Mouse (Mus musculus) kidney, postnatal 14 days (tissue): Measurements from ENCODE around the gene Unc45b.
"Not testable (repeated sequence)": the region's sequence is repeated elsewhere in the genome, so short reads cannot be mapped to it uniquely, and the experiment has no call there.

Experiments
- DNase-seq: peaks from one replicate; pipeline ENCODE4 v3.0.0; 2022; ENCODE audit warnings: mixed read lengths

Gene Unc45b

GRCm38 (mm10) chr11:82950736-82951481, 40.6 kb downstream of the Unc45b start, which contains the start of gene Slfn5:
Gene Slfn5, plus strand, starts transcription at chr11:82951349.
- peak; percentile 85 for DNase-seq

- peak; percentile 89 for DNase-seq
Observed at GRCm38 (mm10) chr11:82951865-82952611, 41.7 kb downstream of the Unc45b start.

GRCm38 (mm10) chr11:82952612-82953542, 42.5 kb downstream of the Unc45b start:
- DNase-seq, result no peak

DNA sequence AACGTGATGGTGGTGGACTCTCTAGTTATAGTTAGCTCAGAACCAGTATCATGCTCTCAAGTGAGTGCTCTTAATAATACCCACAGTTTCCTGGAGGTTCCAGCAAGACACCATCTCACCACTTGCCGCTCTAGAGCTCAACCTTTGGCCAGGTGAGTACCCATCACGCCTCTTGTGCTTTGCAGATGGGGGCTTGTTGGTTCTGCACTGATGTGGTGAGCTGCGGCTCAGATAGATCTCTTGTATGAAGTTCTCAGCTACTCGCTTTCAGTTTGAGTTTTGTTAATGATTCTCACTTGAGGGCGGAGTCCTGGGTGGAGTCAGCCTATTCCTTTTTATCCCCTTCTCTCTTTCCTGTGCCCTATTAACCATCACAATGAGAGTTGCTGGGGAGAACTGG, 44.3 kb downstream of the Unc45b start:
- DNase-seq, result no peak

DNA sequence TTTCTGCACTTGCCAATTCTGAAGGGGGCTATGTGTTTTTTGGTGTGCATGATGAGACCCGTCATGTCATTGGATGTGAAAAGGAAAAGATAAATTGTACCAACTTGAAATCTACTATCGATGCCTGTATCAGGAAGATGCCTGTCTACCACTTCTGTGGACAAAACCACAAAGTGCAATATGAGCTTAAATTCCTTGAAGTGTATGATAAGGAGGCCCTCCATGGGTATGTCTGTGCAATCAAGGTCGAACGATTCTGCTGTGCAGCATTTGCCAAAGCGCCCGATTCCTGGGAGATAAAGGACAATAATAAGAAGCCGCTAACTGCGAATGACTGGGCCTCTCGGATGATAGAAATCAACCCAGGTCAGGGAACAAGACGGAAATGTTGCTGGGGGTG, 46.6 kb downstream of the Unc45b start:
- DNase-seq, result no peak

- peak; percentile 72 for DNase-seq
Observed at GRCm38 (mm10) chr11:82959613-82960012, 49.3 kb downstream of the Unc45b start.

DNA sequence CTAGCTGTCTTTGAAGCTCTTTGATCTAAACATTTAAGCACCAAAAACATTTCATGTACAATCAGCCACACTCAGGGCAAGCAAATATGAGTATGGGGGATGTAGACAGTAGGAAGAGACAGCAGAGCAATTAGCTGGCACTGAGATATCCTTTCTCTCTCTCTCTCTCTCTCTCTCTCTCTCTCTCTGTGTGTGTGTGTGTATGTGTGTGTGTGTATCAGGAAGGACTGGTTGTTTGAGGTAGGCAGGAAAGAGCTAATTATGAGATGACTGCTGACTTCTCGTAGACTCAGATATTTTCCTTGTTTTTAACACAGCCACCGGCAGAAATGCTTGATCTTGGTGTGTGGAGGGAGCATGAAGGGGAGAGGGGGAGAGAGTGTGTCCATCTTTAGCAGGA, 51.4 kb downstream of the Unc45b start:
- DNase-seq, result no peak

- DNase-seq, result no peak
Observed at GRCm38 (mm10) chr11:82962215-82962614, 51.9 kb downstream of the Unc45b start.

- DNase-seq, result peak; percentile 45
Observed at GRCm38 (mm10) chr11:82970712-82971589, 60.6 kb downstream of the Unc45b start.

DNA sequence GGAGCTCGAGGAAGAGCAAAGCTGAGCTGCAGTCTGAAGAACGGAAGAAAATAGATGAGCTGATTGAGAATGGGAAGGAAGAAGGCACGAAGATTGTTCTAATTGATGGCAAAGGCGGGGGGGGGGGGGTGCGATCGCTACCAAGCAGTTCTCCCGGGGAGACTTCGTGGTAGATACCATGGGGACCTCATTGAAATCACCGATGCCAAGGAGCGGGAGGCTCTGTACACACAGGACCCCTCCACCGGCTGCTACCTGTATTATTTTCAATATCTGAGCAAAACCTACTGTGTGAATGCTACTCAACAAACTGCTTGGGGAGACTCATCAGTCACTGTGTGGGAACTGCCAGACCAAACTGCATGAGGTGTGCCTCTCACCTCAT, 61.2 kb downstream of the Unc45b start:
- no peak for DNase-seq

DNA sequence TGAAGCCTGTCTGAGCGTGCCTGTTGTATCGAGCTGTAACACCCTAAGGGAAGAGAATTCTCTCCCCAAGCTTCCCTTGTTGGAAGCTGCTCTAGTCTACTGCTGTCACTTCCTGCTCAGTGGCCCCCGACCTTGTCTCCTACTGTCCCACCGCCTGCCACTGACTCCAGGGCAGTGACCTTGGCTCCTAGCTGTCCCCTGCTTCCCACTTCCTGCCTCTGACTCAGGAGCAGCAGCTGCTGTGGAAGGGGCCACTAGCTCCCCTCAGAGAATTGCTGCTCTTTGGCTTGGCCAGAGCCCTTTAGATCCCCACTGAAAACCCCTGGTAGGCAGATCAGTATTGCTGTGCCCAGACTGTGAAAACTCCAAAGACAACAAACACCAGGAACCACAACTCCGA, 63.6 kb downstream of the Unc45b start:
- DNase-seq, result peak; percentile 71

DNA sequence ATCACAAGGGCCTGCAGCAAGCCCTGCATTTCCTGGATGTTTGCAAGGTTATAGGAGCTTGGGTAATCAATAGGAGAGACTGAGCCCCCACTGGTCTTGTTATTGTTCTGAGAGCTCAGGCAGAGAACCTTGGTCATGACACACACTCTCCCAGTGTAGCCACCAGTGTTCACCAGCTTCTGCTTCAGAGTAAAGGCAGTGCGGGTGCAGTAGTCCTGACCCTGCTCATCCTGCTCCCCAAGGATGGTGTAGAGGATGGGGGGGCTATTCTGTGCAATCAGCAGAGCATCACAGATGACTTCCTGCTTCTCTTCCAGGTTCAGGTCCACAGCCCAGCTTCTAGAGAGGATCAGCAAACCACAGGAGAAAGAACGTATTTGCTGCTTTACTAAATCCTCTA, 72.1 kb downstream of the Unc45b start:
- not testable (repeated sequence) for DNase-seq

DNA sequence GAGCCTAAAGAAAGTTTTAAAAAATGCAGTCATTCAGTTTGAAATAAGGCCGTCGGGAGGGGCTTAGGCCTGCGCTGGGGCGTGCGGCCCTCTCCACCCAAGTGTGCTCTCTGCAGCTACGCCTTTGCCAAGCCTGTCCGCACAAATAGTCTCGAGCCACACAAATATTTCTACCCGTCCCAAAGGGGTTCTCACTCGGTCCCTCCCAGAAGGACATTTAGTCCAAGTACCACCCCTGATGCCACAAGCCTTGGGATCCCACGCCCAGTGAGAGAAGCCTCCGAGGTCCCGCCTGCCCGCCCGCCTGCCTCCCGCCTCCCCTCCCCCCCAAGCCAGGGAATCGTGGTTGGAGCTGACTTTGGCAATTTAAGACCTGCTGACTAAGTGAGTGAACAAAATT, 72.8 kb downstream of the Unc45b start:
- DNase-seq, result no peak

DNA sequence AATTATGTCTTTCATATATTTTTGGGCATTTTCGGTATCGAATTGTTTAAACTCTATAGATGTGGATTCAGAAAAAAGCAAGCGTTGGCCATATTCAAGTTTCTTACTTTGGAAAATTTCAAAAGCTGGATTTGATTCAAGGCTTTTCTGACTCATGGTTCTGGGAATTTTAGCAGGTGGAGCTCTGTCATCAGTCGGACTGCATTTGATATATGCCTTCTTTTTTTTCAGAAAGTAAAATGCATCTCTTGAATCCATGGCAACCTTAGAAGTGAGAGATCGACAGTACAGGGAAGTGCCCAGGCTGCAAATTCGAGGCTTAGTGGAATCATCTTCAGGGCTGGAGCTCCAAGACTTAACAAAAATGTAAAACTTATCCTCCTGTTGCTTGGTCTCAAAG, 77.3 kb downstream of the Unc45b start:
- DNase-seq, result no peak

DNA sequence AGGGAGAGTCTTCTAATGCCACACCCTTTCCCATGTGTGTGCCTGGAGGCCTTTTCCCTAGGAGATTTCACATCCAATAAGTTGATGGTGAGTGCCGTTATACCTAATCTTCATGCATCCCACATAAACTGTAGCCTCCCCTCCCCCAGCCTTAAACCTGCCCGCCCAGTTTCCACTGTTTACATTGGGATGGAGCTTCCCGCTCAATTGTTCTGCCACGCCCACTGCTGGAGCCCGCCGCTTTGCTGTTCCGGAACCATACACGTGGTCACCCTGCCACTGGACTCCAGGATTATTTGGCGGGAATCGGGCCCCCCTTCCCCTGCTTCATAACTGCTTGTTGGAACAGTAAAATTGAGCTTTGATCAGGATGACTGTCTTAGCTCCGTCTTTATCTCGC, 79.0 kb downstream of the Unc45b start:
- peak; percentile 17 for DNase-seq

- peak; percentile 40 for DNase-seq
Observed at GRCm38 (mm10) chr11:82990612-82991385, 80.4 kb downstream of the Unc45b start.

DNA sequence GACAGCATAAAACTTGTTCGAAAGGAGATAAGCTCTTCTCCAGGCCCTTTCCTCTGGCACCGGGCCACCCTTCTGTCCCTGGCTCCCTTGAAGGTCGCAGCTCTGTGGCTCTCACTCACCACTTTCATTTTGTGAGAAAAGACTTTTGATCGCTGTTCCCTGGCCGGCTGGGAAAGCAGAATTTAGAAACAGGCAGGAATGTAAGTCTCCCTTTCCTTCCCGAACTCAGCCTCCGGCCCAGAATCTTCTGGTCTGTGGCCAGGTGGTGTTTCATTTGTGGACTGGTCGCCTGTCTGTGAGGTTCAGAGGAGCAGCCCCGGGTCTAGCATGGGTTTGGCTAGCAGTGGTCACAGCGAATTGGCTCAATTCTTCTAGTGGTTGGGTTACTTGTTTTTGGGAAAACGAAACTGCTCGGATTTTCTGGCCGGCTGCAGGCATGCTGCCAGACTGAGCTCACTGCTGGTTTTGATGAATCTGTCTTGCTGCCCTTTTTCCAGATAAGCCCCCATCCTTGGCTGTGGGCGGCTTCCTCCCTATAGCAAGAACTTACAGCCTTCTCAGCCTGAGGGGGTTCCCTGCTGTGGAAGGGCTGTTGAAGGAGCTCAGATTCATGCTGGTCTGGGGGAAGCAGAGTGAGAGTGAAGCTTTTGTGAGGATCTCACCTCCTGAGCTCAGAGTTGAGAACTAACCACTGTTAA, 81.3 kb downstream of the Unc45b start, which contains the start of gene Slfn9:
Gene Slfn9, minus strand, starts transcription at position 362 of the 698 bp plus-strand sequence.
- DNase-seq, result peak; percentile 50
